Comparison of ENCODE assay signal across 18 mouse cellular contexts in genomic region chr9:37537658-37538250, GRCm38 (mm10). TPM values are rescaled to one million over a fixed set of nuclear protein-coding genes. Genes with fewer than 3 reads are reported as not detected.
DNase-seq lines count a peak whose midpoint lies in the region; ATAC-seq and TF ChIP-seq lines count a peak whose summit lies in the region.
"Had no signal": no experiment of that assay in that cellular context is flagged by ENCODE, and none has a peak within 500 bp of the region (broad histone marks: within the 10 kb centered on the region; RNA-seq: fewer than 3 reads in every experiment).

No protein-coding gene starts in this region.

- H3K27ac ChIP-seq in kidney, adult 2 months (ENCODE audit: insufficient read depth, low read depth, low read length): no peak overlapping the region
- peak overlapping the region; percentile 71 for H3K27ac ChIP-seq in lung, embryonic 15.5 days
- no peak overlapping the region for H3K27ac ChIP-seq in stomach, postnatal 0 days (replicated peaks)
- H3K27ac ChIP-seq: embryonic facial prominence, embryonic 12.5 days; hindbrain, embryonic 10.5 days; liver, embryonic 14.5 days had no signal

- no peak for TF ChIP-seq POLR2A in kidney, adult 2 months (IDR thresholded peaks at IDR 0.05; ENCODE audit: low read depth, low read length)

- H3K4me3 ChIP-seq in kidney, adult 2 months (ENCODE audit: insufficient read depth, low read depth, low read length): no peak overlapping the region
- H3K4me3 ChIP-seq in lung, embryonic 15.5 days: no peak overlapping the region
- no peak overlapping the region for H3K4me3 ChIP-seq in stomach, postnatal 0 days (ENCODE audit: low read depth, low read length)
- H3K4me3 ChIP-seq: embryonic facial prominence, embryonic 12.5 days; hindbrain, embryonic 10.5 days had no signal

- H3K36me3 ChIP-seq in kidney, adult 2 months (ENCODE audit: control insufficient read depth, insufficient read depth, low read length): no peaks in the 10 kb centered on the region
- H3K36me3 ChIP-seq in lung, embryonic 15.5 days: 0 out of 2 replicates have a peak, but pooled peaks cover 3% of the 10 kb centered on the region
- no peaks in the 10 kb centered on the region for H3K36me3 ChIP-seq in stomach, postnatal 0 days (ENCODE audit: control insufficient read depth, insufficient read depth, low read length)
- H3K36me3 ChIP-seq: embryonic facial prominence, embryonic 12.5 days; hindbrain, embryonic 10.5 days had no signal

- no peak overlapping the region for H3K9ac ChIP-seq in lung, embryonic 15.5 days
- no peak overlapping the region for H3K9ac ChIP-seq in stomach, postnatal 0 days (ENCODE audit: low read length)
- H3K9ac ChIP-seq: embryonic facial prominence, embryonic 12.5 days; liver, embryonic 14.5 days had no signal

- no peaks in the 10 kb centered on the region for H3K27me3 ChIP-seq in kidney, adult 2 months (replicated peaks; ENCODE audit: control insufficient read depth, insufficient read depth, low read length)
- H3K27me3 ChIP-seq in lung, embryonic 15.5 days: no peaks in the 10 kb centered on the region
- no peaks in the 10 kb centered on the region for H3K27me3 ChIP-seq in stomach, postnatal 0 days (ENCODE audit: control insufficient read depth, insufficient read depth, low read length)
- H3K27me3 ChIP-seq: Patski had no signal

- peak; percentile 25; the same call in 1 of the 2 replicates for ATAC-seq in lung, embryonic 15.5 days (ENCODE audit: borderline replicate concordance, extremely low read depth, low FRiP score, low TSS enrichment)
- ATAC-seq in stomach, postnatal 0 days (ENCODE audit: low FRiP score, low TSS enrichment): no peak
- ATAC-seq: Patski had no signal

- H3K4me1 ChIP-seq in kidney, adult 2 months (ENCODE audit: control insufficient read depth, insufficient read depth, low read length): no peaks in the 10 kb centered on the region
- H3K4me1 ChIP-seq in lung, embryonic 15.5 days: peaks cover 5% of the 10 kb centered on the region; the same call in 1 of the 2 replicates
- no peaks in the 10 kb centered on the region for H3K4me1 ChIP-seq in stomach, postnatal 0 days (replicated peaks; ENCODE audit: control insufficient read depth, insufficient read depth)
- H3K4me1 ChIP-seq: embryonic facial prominence, embryonic 12.5 days had no signal

- TF ChIP-seq CTCF in kidney, adult 2 months (conservative IDR thresholded peaks at IDR 0.05; ENCODE audit: insufficient read depth, insufficient read length, low read depth, low read length): no peak
- TF ChIP-seq CTCF in stomach, postnatal 0 days (IDR thresholded peaks at IDR 0.05; ENCODE audit: low read depth): no peak

- TF ChIP-seq EP300 in stomach, postnatal 0 days (optimal IDR thresholded peaks at IDR 0.05): no peak

- no peaks in the 10 kb centered on the region for H3K9me3 ChIP-seq in lung, embryonic 15.5 days
- no peaks in the 10 kb centered on the region for H3K9me3 ChIP-seq in stomach, postnatal 0 days (ENCODE audit: control insufficient read depth, low read length)
- H3K9me3 ChIP-seq: embryonic facial prominence, embryonic 12.5 days; hindbrain, embryonic 10.5 days had no signal

- peak; percentile 32 for DNase-seq in embryo, embryonic 10 days (ENCODE audit: low spot score)
- DNase-seq in embryo, embryonic 11 days: no peak
- DNase-seq in kidney, adult 2 months: peak; percentile 27
- DNase-seq in kidney, adult 11 months: no peak
- no peak for DNase-seq in lung, postnatal 14 days
- peak; percentile 30 to 50 for DNase-seq in lung, postnatal 4 days
- no peak for DNase-seq in stomach, postnatal 0 days (ENCODE audit: low spot score)
- DNase-seq: cerebellum, postnatal 25 days; gastrocnemius, postnatal 10 days; kidney, postnatal 14 days; spleen, adult 18-20 months; thymus, postnatal 14 days had no signal

- 74% methylated on average over 5 of the region's 5 CpGs for WGBS in kidney, adult 2 months
- 63% methylated on average over 5 of the region's 5 CpGs for WGBS in lung, embryonic 15.5 days
- 74% methylated on average over 5 of the region's 5 CpGs for WGBS in stomach, postnatal 0 days

- no peak overlapping the region for H3K4me2 ChIP-seq in lung, embryonic 15.5 days
- H3K4me2 ChIP-seq in stomach, postnatal 0 days (replicated peaks; ENCODE audit: low read depth): no peak overlapping the region
- H3K4me2 ChIP-seq: embryonic facial prominence, embryonic 12.5 days; midbrain, embryonic 11.5 days had no signal

RNA-seq across cellular contexts. Expression of gene Vsig2, which starts 1.3 kb away (rescaled TPM):
- 7.6 and 9.1 TPM in 2 replicates for polyA plus RNA-seq in kidney, adult 2 months (2012; rRNA removed)
- 26.5 and 33.3 TPM in 2 replicates for polyA plus RNA-seq in lung, embryonic 15.5 days (2015; fragmentation: Nextera tagmentation; extraction: Ambion mirVana)
- polyA plus RNA-seq in stomach, postnatal 0 days (2015; fragmentation: Nextera tagmentation; extraction: Ambion mirVana): 350 and 369 TPM in 2 replicates
- polyA plus RNA-seq: midbrain, embryonic 11.5 days had no signal

RNA-seq across cellular contexts. Expression of gene Esam, which starts 9.9 kb away (rescaled TPM):
- polyA plus RNA-seq in kidney, adult 2 months (2012; rRNA removed): 54.9 and 55.5 TPM in 2 replicates
- polyA plus RNA-seq in lung, embryonic 15.5 days (2015; fragmentation: Nextera tagmentation; extraction: Ambion mirVana): 167 and 178 TPM in 2 replicates
- polyA plus RNA-seq in stomach, postnatal 0 days (2015; fragmentation: Nextera tagmentation; extraction: Ambion mirVana): 28.2 and 30.5 TPM in 2 replicates

RNA-seq across cellular contexts. Expression of gene Nrgn, which starts 14.9 kb away (rescaled TPM):
- polyA plus RNA-seq in kidney, adult 2 months (2012; rRNA removed): 4.7 and 7.7 TPM in 2 replicates
- 7.0 and 8.1 TPM in 2 replicates for polyA plus RNA-seq in lung, embryonic 15.5 days (2015; fragmentation: Nextera tagmentation; extraction: Ambion mirVana)
- polyA plus RNA-seq in stomach, postnatal 0 days (2015; fragmentation: Nextera tagmentation; extraction: Ambion mirVana): 2.3 and 2.6 TPM in 2 replicates

RNA-seq across cellular contexts. Expression of gene Siae, which starts 17.7 kb away (rescaled TPM):
- polyA plus RNA-seq in kidney, adult 2 months (2012; rRNA removed): 17.8 and 18.3 TPM in 2 replicates
- polyA plus RNA-seq in lung, embryonic 15.5 days (2015; fragmentation: Nextera tagmentation; extraction: Ambion mirVana): 11.6 and 13.0 TPM in 2 replicates
- polyA plus RNA-seq in stomach, postnatal 0 days (2015; fragmentation: Nextera tagmentation; extraction: Ambion mirVana): 6.9 and 7.7 TPM in 2 replicates

RNA-seq across cellular contexts. Expression of gene Msantd2, which starts 48.6 kb away (rescaled TPM):
- polyA plus RNA-seq in kidney, adult 2 months (2012; rRNA removed): 12.1 and 15.7 TPM in 2 replicates
- polyA plus RNA-seq in lung, embryonic 15.5 days (2015; fragmentation: Nextera tagmentation; extraction: Ambion mirVana): 26.1 and 26.9 TPM in 2 replicates
- 7.5 TPM in 2 replicates for polyA plus RNA-seq in stomach, postnatal 0 days (2015; fragmentation: Nextera tagmentation; extraction: Ambion mirVana)

Comparison
In these comparisons a context has a peak if more than half of its experiments do, and no peak if none do; other contexts are left out.
1. DNase-seq: peak in embryo, embryonic 10 days (single experiment), kidney, adult 2 months (single experiment) and lung, postnatal 4 days (2 of 2); none in embryo, embryonic 11 days (single experiment), kidney, adult 11 months (single experiment), lung, postnatal 14 days (single experiment) and stomach, postnatal 0 days (single experiment).
2. RNA of gene Vsig2, which starts 1.3 kb away (polyA plus RNA-seq): 350 to 369 TPM in stomach, postnatal 0 days; 26.5 to 33.3 TPM in lung, embryonic 15.5 days and 7.6 to 9.1 TPM in kidney, adult 2 months; every median in the first group is over 10 times any median in the second.